Mouse (Mus musculus): ENCODE measurements around the gene Dusp6.
"Not testable (repeated sequence)": the region's sequence is repeated elsewhere in the genome, so short reads cannot be mapped to it uniquely, and the experiment has no call there.

- TF ChIP-seq CTCF (IDR thresholded peaks at IDR 0.05; ENCODE audit: control insufficient read depth, insufficient read depth, insufficient replicate concordance, low read depth, low read length); POLR2A (IDR thresholded peaks at IDR 0.05; ENCODE audit: control insufficient read depth, low read depth, low read length): not testable (repeated sequence)
Observed at GRCm38 (mm10) chr10:99216570-99216969, 46.5 kb upstream of the Dusp6 start.
